ENCODE assay signal across 18 mouse cellular contexts in the genomic region with DNA sequence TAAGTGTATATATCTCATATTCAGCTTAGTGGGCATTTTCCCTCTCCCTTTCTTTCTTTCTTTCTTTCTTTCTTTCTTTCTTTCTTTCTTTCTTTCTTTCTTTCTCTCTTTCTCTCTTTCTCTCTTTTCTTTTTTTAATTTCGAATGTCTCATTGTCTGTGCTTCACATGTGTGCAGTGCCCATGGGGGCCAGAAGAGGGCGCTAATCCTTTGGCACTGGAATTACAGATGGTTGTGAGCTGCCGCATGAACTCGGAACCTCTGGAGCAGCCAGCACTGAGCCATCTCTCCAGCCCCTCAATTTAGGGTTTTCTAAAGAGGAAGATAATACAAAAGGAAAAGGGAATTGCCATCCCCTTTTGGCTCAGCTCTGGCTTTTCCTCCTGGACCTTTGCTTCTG. TPM values are rescaled to one million over a fixed set of nuclear protein-coding genes. Genes with fewer than 3 reads are reported as not detected.
A peak's percentile ranks its signal among the peaks of the same experiment; 100 is the strongest.
DNase-seq lines count a peak whose midpoint lies in the region; ATAC-seq and TF ChIP-seq lines count a peak whose summit lies in the region.
"Had no signal": no experiment of that assay in that cellular context is flagged by ENCODE, and none has a peak within 500 bp of the region (broad histone marks: within the 10 kb centered on the region; RNA-seq: fewer than 3 reads in every experiment).

No protein-coding gene starts in this region.

- H3K36me3 ChIP-seq in forebrain, postnatal 0 days (ENCODE audit: insufficient read depth), result no peaks in the 10 kb centered on the region
- H3K36me3 ChIP-seq in forebrain, embryonic 12.5 days (replicated peaks), result no peaks in the 10 kb centered on the region
- no peaks in the 10 kb centered on the region for H3K36me3 ChIP-seq in E14TG2a.4 (ENCODE audit: insufficient read depth, low read length)
- H3K36me3 ChIP-seq: hindbrain, embryonic 10.5 days; liver, embryonic 15.5 days; neural tube, embryonic 13.5 days had no signal

- no peaks in the 10 kb centered on the region for H3K4me1 ChIP-seq in forebrain, postnatal 0 days (ENCODE audit: insufficient read depth)
- 0 out of 2 replicates have a peak, but pooled peaks cover 3% of the 10 kb centered on the region for H3K4me1 ChIP-seq in forebrain, embryonic 12.5 days
- H3K4me1 ChIP-seq in E14TG2a.4 (replicated peaks; ENCODE audit: low read depth, low read length), result peaks cover 14% of the 10 kb centered on the region
- H3K4me1 ChIP-seq: liver, embryonic 15.5 days; neural tube, embryonic 13.5 days had no signal

- no peak for ATAC-seq in forebrain, postnatal 0 days
- no peak for ATAC-seq in forebrain, embryonic 12.5 days (ENCODE audit: low FRiP score)
- ATAC-seq: midbrain, embryonic 16.5 days had no signal

- TF ChIP-seq CTCF in forebrain, postnatal 0 days (IDR thresholded peaks at IDR 0.05; ENCODE audit: low read depth), result peak; percentile 51
- peak; percentile 24 for TF ChIP-seq CTCF in left cerebral cortex, adult 2 months (IDR thresholded peaks at IDR 0.05)
- TF ChIP-seq CTCF in E14TG2a.4 (conservative IDR thresholded peaks at IDR 0.05; ENCODE audit: low read length), result peak; percentile 81

- 75% methylated on average over 4 of the region's 4 CpGs for WGBS in forebrain, postnatal 0 days
- WGBS in forebrain, embryonic 12.5 days, result 81% methylated on average over 4 of the region's 4 CpGs

- DNase-seq in forebrain, postnatal 0 days, result no peak
- DNase-seq in left cerebral cortex, adult 2 months (ENCODE audit: extremely low spot score in 1 of 2, low spot score in 2 of 2), result no peak
- no peak for DNase-seq in left cerebral cortex, postnatal 36 days (ENCODE audit: low spot score in 2 of 2)
- DNase-seq in ZHBTc4 (ENCODE audit: low read depth, low spot score), result peak; percentile 81
- DNase-seq in adipocyte (ENCODE audit: low spot score), result no peak
- no peak for DNase-seq in cerebellum, postnatal 25 days
- DNase-seq: adrenal gland, adult 2 months; kidney, adult 9 months had no signal

- intact Hi-C loops in left cerebral cortex, adult 2 months (cut with DNase I), result no loop called here
- intact Hi-C loops in left cerebral cortex, postnatal 36 days (cut with DNase I), result no loop called here

- H3K9ac ChIP-seq in forebrain, postnatal 0 days, result no peak overlapping the region
- H3K9ac ChIP-seq in forebrain, embryonic 12.5 days, result no peak overlapping the region
- H3K9ac ChIP-seq: liver, embryonic 15.5 days; neural tube, embryonic 13.5 days had no signal

- H3K27ac ChIP-seq in forebrain, postnatal 0 days (ENCODE audit: low read depth, low read length), result no peak overlapping the region
- no peak overlapping the region for H3K27ac ChIP-seq in forebrain, embryonic 12.5 days
- H3K27ac ChIP-seq in left cerebral cortex, adult 2 months, result no peak overlapping the region
- H3K27ac ChIP-seq: hindbrain, embryonic 10.5 days; liver, embryonic 15.5 days; neural tube, embryonic 13.5 days had no signal

- no peaks in the 10 kb centered on the region for H3K27me3 ChIP-seq in forebrain, postnatal 0 days (ENCODE audit: insufficient read depth, low read length)
- H3K27me3 ChIP-seq in forebrain, embryonic 12.5 days, result peaks cover 52% of the 10 kb centered on the region
- H3K27me3 ChIP-seq in E14TG2a.4 (ENCODE audit: insufficient read depth, low read length), result peaks cover 70% of the 10 kb centered on the region

- H3K4me2 ChIP-seq in forebrain, postnatal 0 days (ENCODE audit: low read depth), result no peak overlapping the region
- no peak overlapping the region for H3K4me2 ChIP-seq in forebrain, embryonic 12.5 days
- H3K4me2 ChIP-seq: heart, embryonic 11.5 days; liver, embryonic 15.5 days; neural tube, embryonic 13.5 days had no signal

- H3K9me3 ChIP-seq in forebrain, postnatal 0 days (ENCODE audit: low read length), result 0 out of 2 replicates have a peak, but pooled peaks cover 5% of the 10 kb centered on the region
- peaks cover 16% of the 10 kb centered on the region; the same call in 1 of the 2 replicates for H3K9me3 ChIP-seq in forebrain, embryonic 12.5 days
- H3K9me3 ChIP-seq in E14TG2a.4 (ENCODE audit: low read length), result peaks cover 11% of the 10 kb centered on the region
- H3K9me3 ChIP-seq: liver, embryonic 15.5 days; neural tube, embryonic 13.5 days had no signal

- H3K4me3 ChIP-seq in forebrain, postnatal 0 days (ENCODE audit: low read depth, low read length), result no peak overlapping the region
- no peak overlapping the region for H3K4me3 ChIP-seq in forebrain, embryonic 12.5 days (replicated peaks)
- no peak overlapping the region for H3K4me3 ChIP-seq in left cerebral cortex, adult 2 months
- H3K4me3 ChIP-seq in E14TG2a.4 (replicated peaks; ENCODE audit: low read length), result no peak overlapping the region
- H3K4me3 ChIP-seq: hindbrain, embryonic 10.5 days; liver, embryonic 15.5 days; neural tube, embryonic 13.5 days had no signal

RNA-seq across cellular contexts. Expression of gene Neurog1, which starts 15.4 kb away (rescaled TPM):
- 0.08 TPM in 1 of 2 replicates, not detected in the other for total RNA-seq in forebrain, postnatal 0 days (2014; rRNA removed)
- polyA plus RNA-seq in forebrain, postnatal 0 days (2015; fragmentation: Nextera tagmentation; extraction: Ambion mirVana), result not detected in 2 replicates
- polyA plus RNA-seq in forebrain, embryonic 12.5 days (2016; fragmentation: Nextera tagmentation; extraction: Ambion mirVana), result 16.2 and 19.5 TPM in 2 replicates
- not detected for total RNA-seq in left cerebral cortex, adult 2 months (2021)
- not detected for total RNA-seq in left cerebral cortex, postnatal 36 days (2021)
- total RNA-seq: adrenal gland, adult 2 months; gastrocnemius, adult 18-20 months; left cerebral cortex, postnatal 10 days had no signal
- polyA plus RNA-seq: adrenal gland, adult 2 months; liver, embryonic 15.5 days; urinary bladder, adult 2 months had no signal

RNA-seq across cellular contexts. Expression of gene Cxcl14, which starts 29.0 kb away (rescaled TPM):
- total RNA-seq in forebrain, postnatal 0 days (2014; rRNA removed), result 21.3 and 44.2 TPM in 2 replicates
- polyA plus RNA-seq in forebrain, postnatal 0 days (2015; fragmentation: Nextera tagmentation; extraction: Ambion mirVana), result 37.2 and 37.6 TPM in 2 replicates
- polyA plus RNA-seq in forebrain, embryonic 12.5 days (2016; fragmentation: Nextera tagmentation; extraction: Ambion mirVana), result 19.5 and 26.3 TPM in 2 replicates
- total RNA-seq in left cerebral cortex, adult 2 months (2021), result 100 to 1,000 TPM; 135 to 143 TPM
- total RNA-seq in left cerebral cortex, postnatal 36 days (2021), result 100 to 1,000 TPM; 134 to 153 TPM

Comparison
In these comparisons a context has a peak if more than half of its experiments do, and no peak if none do; other contexts are left out.
1. CTCF ChIP-seq: peak in every context shown above with its lines; median percentile 81 in E14TG2a.4; 51 in forebrain, postnatal 0 days; 24 in left cerebral cortex, adult 2 months.